Mouse (Mus musculus) forebrain, embryonic 11.5 days (tissue): ENCODE data around the gene Rfx2. TPM values are rescaled to one million over a fixed set of nuclear protein-coding genes. Genes with fewer than 3 reads are reported as not detected.

ENCODE experiments used
- ATAC-seq: fragments of 200-750 bp; cut with Nextera tagmentation; replicated peaks from 2 replicates; pipeline ENCODE4 v1.8.0; 2017; ENCODE audit warnings: moderate TSS enrichment; ENCODE audit not compliant: low FRiP score
- DNase-seq: peaks from one replicate; pipeline ENCODE4 v3.0.0-alpha.2; 2017; ENCODE audit warnings: low spot score
- H3K27ac ChIP-seq: fragments of 300-500 bp; sonication (generic); 2 replicates; pipeline ENCODE4 v1.5.1; 2014; ENCODE audit warnings: low read depth, low read length
- H3K27me3 ChIP-seq: fragments of 300-500 bp; sonication (generic); 2 replicates; pipeline ENCODE4 v1.6.1; 2014; ENCODE audit warnings: mild to moderate bottlenecking, low read length, mixed read lengths; ENCODE audit not compliant: control insufficient read depth, insufficient read depth
- H3K36me3 ChIP-seq: fragments of 300-500 bp; sonication (generic); 2 replicates; pipeline ENCODE4 v1.6.1; 2014; ENCODE audit warnings: mild to moderate bottlenecking, low read length, moderate library complexity, mixed read lengths; ENCODE audit not compliant: control insufficient read depth, insufficient read depth
- H3K4me1 ChIP-seq: fragments of 300-500 bp; sonication (generic); replicated peaks from 2 replicates; pipeline ENCODE4 v1.6.1; 2014; ENCODE audit warnings: low read length, mixed read lengths; ENCODE audit not compliant: control insufficient read depth, insufficient read depth
- H3K4me2 ChIP-seq: fragments of 300-500 bp; sonication (generic); 2 replicates; pipeline ENCODE4 v1.6.1; 2014; ENCODE audit warnings: low read depth, mild to moderate bottlenecking, low read length, moderate library complexity, mixed read lengths; ENCODE audit not compliant: severe bottlenecking
- H3K4me3 ChIP-seq: fragments of 300-500 bp; sonication (generic); 2 replicates; pipeline ENCODE4 v1.5.1; 2014; ENCODE audit warnings: low read depth, low read length
- H3K9ac ChIP-seq: fragments of 300-500 bp; sonication (generic); 2 replicates; pipeline ENCODE4 v1.6.1; 2014; ENCODE audit warnings: low read length
- H3K9me3 ChIP-seq: fragments of 300-500 bp; sonication (generic); 2 replicates; pipeline ENCODE4 v1.6.1; 2016; ENCODE audit warnings: low read length, mixed read lengths; ENCODE audit not compliant: control insufficient read depth
- WGBS: fragments of 180-500 bp; shearing (Covaris S2); extraction: QIAGEN DNeasy Blood & Tissue Kit; methylation state at CpG from one replicate; pipeline ENCODE4 v1.1.7; 2014; 5-methylcytosine and 5-hydroxymethylcytosine counted together
- polyA plus RNA-seq: library from polyadenylated mRNA; unstranded; fragments of >200 nt; fragmentation: Nextera tagmentation; extraction: Ambion mirVana; gene quantifications from 2 replicates; pipeline ENCODE4 v1.2.1, GENCODE M21; 2014

Rfx2 gene
- polyA plus RNA-seq, 1 experiment from 2014 or later, result 11.1 TPM

- WGBS, result 82% methylated on average over 5 of the region's 5 CpGs
- no peak for ATAC-seq
- Histone ChIP-seq H3K4me3 (no peak overlapping the region), H3K9me3 (no peaks in the 10 kb centered on the region), H3K36me3 (no peaks in the 10 kb centered on the region), H3K27ac (no peak overlapping the region), H3K9ac (no peak overlapping the region), H3K4me1 (no peaks in the 10 kb centered on the region), H3K4me2 (no peak overlapping the region), H3K27me3 (no peaks in the 10 kb centered on the region)
- DNase-seq, result no peak
These were observed 18.0 kb upstream of the Rfx2 start for GRCm38 (mm10) chr17:56848785-56849184.

- Histone ChIP-seq H3K9me3 (no peaks in the 10 kb centered on the region), H3K27ac (no peak overlapping the region), H3K36me3 (no peaks in the 10 kb centered on the region), H3K27me3 (no peaks in the 10 kb centered on the region), H3K4me3 (no peak overlapping the region), H3K9ac (no peak overlapping the region), H3K4me2 (no peak overlapping the region), H3K4me1 (no peaks in the 10 kb centered on the region)
- ATAC-seq, result no peak
- DNase-seq, result no peak
- 86% methylated on average over 5 of the region's 5 CpGs for WGBS
These were observed 12.9 kb upstream of the Rfx2 start for GRCm38 (mm10) chr17:56843678-56844077.

DNA sequence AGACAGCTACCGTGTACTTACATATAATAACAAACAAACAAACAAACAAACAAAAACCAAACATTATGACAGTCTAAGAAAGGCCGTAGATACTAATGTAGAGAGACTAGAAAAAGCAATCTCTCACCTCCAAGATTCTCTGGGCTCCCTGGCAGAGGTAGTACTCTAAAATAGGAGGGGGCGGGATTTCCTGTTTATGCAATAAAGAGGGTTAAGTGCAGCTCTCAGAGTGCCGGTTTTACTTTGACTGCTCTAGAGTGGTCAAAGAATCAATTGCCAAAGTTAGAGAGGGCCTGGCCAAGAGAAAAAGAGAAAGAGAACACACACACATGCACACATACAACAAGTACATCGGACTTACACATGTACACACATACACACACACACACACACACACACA is 11.4 kb upstream of the Rfx2 start:
- no peak overlapping the region for H3K4me3 ChIP-seq
- H3K4me2 ChIP-seq, result no peak overlapping the region
- H3K9me3 ChIP-seq, result no peaks in the 10 kb centered on the region
- WGBS, result 92% methylated on average over 5 of the region's 5 CpGs
- H3K36me3 ChIP-seq, result no peaks in the 10 kb centered on the region
- DNase-seq (no peak), ATAC-seq (no peak)
- no peak overlapping the region for H3K27ac ChIP-seq
- H3K9ac ChIP-seq, result no peak overlapping the region
- no peaks in the 10 kb centered on the region for H3K27me3 ChIP-seq
- no peaks in the 10 kb centered on the region for H3K4me1 ChIP-seq

DNA sequence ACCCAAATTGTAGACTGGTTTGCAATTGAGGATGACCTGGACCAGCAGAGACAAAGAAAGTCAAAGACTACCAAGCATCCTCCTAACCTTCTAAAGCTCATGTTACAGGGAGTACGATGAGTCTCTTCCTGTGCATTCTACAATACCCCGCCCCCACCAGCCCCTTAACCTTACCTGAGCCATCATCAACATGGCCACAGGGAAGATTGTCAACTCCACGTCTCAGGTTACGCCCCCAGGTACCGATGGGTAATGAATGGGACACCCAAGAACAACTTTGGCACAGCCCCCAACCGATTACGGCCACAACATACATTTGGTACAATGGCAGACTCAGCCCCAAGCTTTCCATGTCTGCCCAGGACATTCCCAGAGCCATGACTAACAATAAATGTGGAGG is 9.7 kb upstream of the Rfx2 start:
- ATAC-seq, result no peak
- no peak overlapping the region for H3K4me3 ChIP-seq
- H3K9me3 ChIP-seq, result no peaks in the 10 kb centered on the region
- H3K27ac ChIP-seq, result no peak overlapping the region
- no peak overlapping the region for H3K9ac ChIP-seq
- no peak for DNase-seq
- H3K36me3 ChIP-seq, result no peaks in the 10 kb centered on the region
- no peak overlapping the region for H3K4me2 ChIP-seq
- no peaks in the 10 kb centered on the region for H3K4me1 ChIP-seq
- no peaks in the 10 kb centered on the region for H3K27me3 ChIP-seq
- WGBS, result 79% methylated on average over 7 of the region's 7 CpGs

DNA sequence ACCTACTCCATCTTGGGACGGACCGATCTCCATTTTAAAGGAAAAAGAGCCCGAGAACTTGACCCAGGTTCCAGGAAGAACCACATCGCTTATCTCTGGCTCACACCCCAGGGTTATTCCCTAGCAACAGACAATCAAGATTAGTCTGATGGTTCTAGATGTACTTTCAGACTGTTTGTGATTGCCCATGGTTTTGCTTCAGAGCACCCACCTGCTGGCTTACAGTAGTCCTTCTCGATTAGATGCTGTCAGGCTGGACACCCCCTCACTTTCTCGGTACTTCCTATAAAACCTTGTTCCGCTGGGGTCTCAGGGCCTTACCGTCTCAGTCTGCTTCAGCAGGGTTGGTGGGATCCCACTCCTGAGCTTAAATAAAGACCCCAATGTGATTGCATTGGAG is 5.5 kb upstream of the Rfx2 start:
- Histone ChIP-seq H3K27me3 (no peaks in the 10 kb centered on the region), H3K4me1 (no peaks in the 10 kb centered on the region), H3K9me3 (no peaks in the 10 kb centered on the region), H3K4me2 (no peak overlapping the region), H3K9ac (no peak overlapping the region), H3K4me3 (no peak overlapping the region), H3K27ac (no peak overlapping the region), H3K36me3 (no peaks in the 10 kb centered on the region)
- DNase-seq (no peak), ATAC-seq (no peak)
- 89% methylated on average over 8 of the region's 8 CpGs for WGBS

- H3K27me3 ChIP-seq, result no peaks in the 10 kb centered on the region
- H3K4me3 ChIP-seq, result no peak overlapping the region
- H3K27ac ChIP-seq, result no peak overlapping the region
- no peak for ATAC-seq
- peaks cover 7% of the 10 kb centered on the region; the same call in 1 of the 2 replicates for H3K4me1 ChIP-seq
- no peak overlapping the region for H3K4me2 ChIP-seq
- H3K9ac ChIP-seq, result no peak overlapping the region
- no peaks in the 10 kb centered on the region for H3K9me3 ChIP-seq
- DNase-seq, result no peak
- WGBS, result 88% methylated on average over 1 of the region's 1 CpGs
- H3K36me3 ChIP-seq, result no peaks in the 10 kb centered on the region
These were observed 2.6 kb upstream of the Rfx2 start for GRCm38 (mm10) chr17:56833381-56833780.

DNA sequence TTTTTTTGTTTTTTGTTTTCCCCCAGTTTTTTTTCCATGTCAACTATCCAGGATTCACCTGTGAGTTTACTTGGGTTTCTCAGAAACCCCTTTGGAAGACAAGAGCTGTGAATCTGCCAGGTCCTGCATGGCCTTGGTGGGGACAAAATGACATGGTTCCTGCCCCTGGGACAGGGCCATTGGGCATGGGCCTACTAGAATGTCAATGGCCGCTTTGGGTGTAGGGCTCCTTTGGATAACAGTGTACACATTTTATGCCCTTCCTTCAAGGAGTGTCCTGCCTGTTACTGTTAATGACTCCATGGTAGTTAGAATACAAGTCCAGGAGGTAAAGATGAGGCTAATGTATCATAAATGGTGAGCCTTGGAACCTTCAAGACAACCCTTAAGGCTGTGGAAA is 2.1 kb upstream of the Rfx2 start:
- Histone ChIP-seq H3K36me3 (no peaks in the 10 kb centered on the region), H3K9ac (no peak overlapping the region), H3K9me3 (no peaks in the 10 kb centered on the region), H3K4me2 (no peak overlapping the region), H3K27me3 (no peaks in the 10 kb centered on the region), H3K4me1 (peaks cover 7% of the 10 kb centered on the region; the same call in 1 of the 2 replicates), H3K27ac (no peak overlapping the region), H3K4me3 (no peak overlapping the region)
- DNase-seq (no peak), ATAC-seq (no peak)
- WGBS, result 94% methylated on average over 1 of the region's 1 CpGs

DNA sequence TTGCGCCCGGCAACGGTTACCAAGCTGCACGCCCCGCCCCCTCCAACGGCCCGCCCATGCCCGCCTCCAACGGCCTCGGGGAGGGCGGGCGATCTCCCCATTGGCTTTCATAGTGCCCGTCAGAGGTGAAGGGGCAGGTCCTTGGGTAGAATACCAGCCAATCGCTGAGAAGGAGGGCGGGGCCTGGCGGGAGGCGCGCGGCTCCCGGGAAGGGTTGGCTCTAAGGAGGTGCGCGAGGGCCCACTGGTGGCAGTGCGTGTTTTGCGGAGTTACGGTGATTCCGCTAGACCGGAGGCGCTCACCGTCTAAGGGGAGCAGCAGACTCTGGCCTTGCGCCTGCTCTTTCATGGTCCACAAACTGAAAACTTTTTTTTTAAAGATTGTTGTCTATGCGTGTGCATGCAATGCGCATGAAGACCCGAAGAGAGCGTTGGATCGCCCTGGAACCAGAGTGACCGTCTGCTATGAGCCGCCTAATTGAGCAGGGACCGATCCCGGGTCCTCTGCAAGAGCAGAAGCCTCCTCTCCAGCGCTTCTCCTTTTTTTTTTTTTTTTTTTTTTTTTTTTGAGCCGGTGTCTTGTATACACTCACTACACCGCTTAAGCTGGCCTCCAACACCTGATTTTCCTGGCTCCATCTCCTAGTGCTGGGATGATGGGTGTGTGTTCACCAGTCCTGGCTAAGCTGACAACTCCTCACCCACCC is 451 bp upstream of the Rfx2 start:
- Histone ChIP-seq H3K36me3 (no peaks in the 10 kb centered on the region), H3K27ac (no peak overlapping the region), H3K4me3 (peak overlapping the region; percentile 64), H3K9me3 (no peaks in the 10 kb centered on the region), H3K4me2 (peak overlapping the region; percentile 64), H3K4me1 (peaks cover 7% of the 10 kb centered on the region; the same call in 1 of the 2 replicates), H3K9ac (peak overlapping the region; percentile 44; the same call in 1 of the 2 replicates), H3K27me3 (no peaks in the 10 kb centered on the region)
- WGBS, result under 1% methylated on average over 40 of the region's 42 CpGs
- ATAC-seq, result peak; percentile 98
- DNase-seq, result peak; percentile 99

- Histone ChIP-seq H3K4me2 (peak overlapping the region; percentile 64), H3K4me1 (peaks cover 7% of the 10 kb centered on the region; the same call in 1 of the 2 replicates), H3K27me3 (no peaks in the 10 kb centered on the region), H3K9me3 (no peaks in the 10 kb centered on the region), H3K27ac (no peak overlapping the region), H3K9ac (peak overlapping the region; percentile 67; the same call in 1 of the 2 replicates), H3K4me3 (peak overlapping the region; percentile 64), H3K36me3 (no peaks in the 10 kb centered on the region)
- ATAC-seq (no peak), DNase-seq (peak; percentile 69)
- WGBS, result 1% methylated on average over 27 of the region's 27 CpGs
These were observed 1.0 kb downstream of the Rfx2 start for GRCm38 (mm10) chr17:56829795-56830194.
